Mouse (Mus musculus) liver, postnatal 0 days (tissue): ENCODE measurements at regions not wholly inside any gene's neighbourhood (a gene's known extent, or its start where the extent isn't known, plus 50 kb on each side); places are given as distances from the start of the nearest gene placed in this dataset.

Experiments
- CTCF ChIP-seq: sonication (generic); IDR thresholded peaks from 2 replicates; pipeline ENCODE4 v1.5.1; 2016; ENCODE audit warnings: antibody characterized with exemption, low read depth
- EP300 ChIP-seq: IDR thresholded peaks from 2 replicates; pipeline ENCODE4 v1.6.1; 2016; ENCODE audit warnings: antibody characterized with exemption, low read depth, mild to moderate bottlenecking

GRCm38 (mm10) chr14:18425887-18426286, 94.2 kb upstream of the Ube2e1 start:
- no peak for TF ChIP-seq CTCF
- no peak for TF ChIP-seq EP300
